Mouse (Mus musculus): ENCODE data around the gene Cadm3.

The Cadm3 gene

GRCm38 (mm10) chr1:173367356-173368046 is at the start of gene Cadm3:
TSS of gene Cadm3 (minus strand) at chr1:173367695.
- in situ Hi-C loops (cut with MboI; ENCODE audit: unreplicated experiment in 2 of 2), result no loop called here

GRCm38 (mm10) chr1:173414631-173415030 is 47.1 kb upstream of the Cadm3 start:
- in situ Hi-C loops (cut with MboI; ENCODE audit: unreplicated experiment in 2 of 2), result loop anchor here in 1 of 2 experiments (25.0 kb wide), 1 partner anchor 1377 kb away; the partner anchor contains the start of gene Vangl2

- in situ Hi-C loops (cut with MboI; ENCODE audit: unreplicated experiment in 2 of 2), result loop anchor here in 1 of 2 experiments (25.0 kb wide), 1 partner anchor 1375 kb away; the partner anchor contains the start of gene Vangl2
These were observed 44.4 kb upstream of the Cadm3 start for GRCm38 (mm10) chr1:173411863-173412262.

- in situ Hi-C loops (cut with MboI; ENCODE audit: unreplicated experiment in 2 of 2), result loop anchor here in 1 of 2 experiments (25.0 kb wide), 1 partner anchor 1372 kb away; the partner anchor contains the start of gene Vangl2
These were observed 41.6 kb upstream of the Cadm3 start for GRCm38 (mm10) chr1:173409066-173409465.

GRCm38 (mm10) chr1:173404696-173405309 is 37.3 kb upstream of the Cadm3 start:
- in situ Hi-C loops (cut with MboI; ENCODE audit: unreplicated experiment in 2 of 2), result loop anchor here in 1 of 2 experiments (5.0 to 25.0 kb wide), 3 partner anchors 913 to 1368 kb away; partner anchors contain the start of gene Vangl2

- in situ Hi-C loops (cut with MboI; ENCODE audit: unreplicated experiment in 2 of 2), result loop anchor here (5.0 to 25.0 kb wide), 5 partner anchors 64 to 1861 kb away; partner anchors contain the start of genes Ackr1 (in 1 of the 2) and Itln1 (in 1 of the 2)
These were observed 31.0 kb upstream of the Cadm3 start for GRCm38 (mm10) chr1:173398323-173398970.

- in situ Hi-C loops (cut with MboI; ENCODE audit: unreplicated experiment in 2 of 2), result loop anchor here (10.0 to 25.0 kb wide), 3 partner anchors 57 to 1854 kb away; partner anchors contain the start of genes Ackr1 (in 1 of the 2) and Itln1 (in 1 of the 2)
These were observed 24.3 kb upstream of the Cadm3 start for GRCm38 (mm10) chr1:173391754-173392153.

GRCm38 (mm10) chr1:173389901-173390401 is 22.5 kb upstream of the Cadm3 start:
- in situ Hi-C loops (cut with MboI; ENCODE audit: unreplicated experiment in 2 of 2), result loop anchor here (10.0 to 25.0 kb wide), 3 partner anchors 55 to 1853 kb away; partner anchors contain the start of genes Ackr1 (in 1 of the 2) and Itln1 (in 1 of the 2)

- in situ Hi-C loops (cut with MboI; ENCODE audit: unreplicated experiment in 2 of 2), result loop anchor here in 1 of 2 experiments (25.0 kb wide), 1 partner anchor 1852 kb away; the partner anchor contains the start of gene Itln1
These were observed 21.9 kb upstream of the Cadm3 start for GRCm38 (mm10) chr1:173389431-173389830.

- in situ Hi-C loops (cut with MboI; ENCODE audit: unreplicated experiment in 2 of 2), result loop anchor here in 1 of 2 experiments (25.0 kb wide), 1 partner anchor 1844 kb away; the partner anchor contains the start of gene Itln1
These were observed 13.9 kb upstream of the Cadm3 start for GRCm38 (mm10) chr1:173381436-173381835.

GRCm38 (mm10) chr1:173377380-173378112 is 10.1 kb upstream of the Cadm3 start:
- in situ Hi-C loops (cut with MboI; ENCODE audit: unreplicated experiment in 2 of 2), result loop anchor here in 1 of 2 experiments (25.0 kb wide), 1 partner anchor 1840 kb away; the partner anchor contains the start of gene Itln1

- in situ Hi-C loops (cut with MboI; ENCODE audit: unreplicated experiment in 2 of 2), result no loop called here
These were observed 6.5 kb upstream of the Cadm3 start for GRCm38 (mm10) chr1:173374020-173374419.

- in situ Hi-C loops (cut with MboI; ENCODE audit: unreplicated experiment in 2 of 2), result no loop called here
These were observed 4.1 kb upstream of the Cadm3 start for GRCm38 (mm10) chr1:173371586-173371985.

- in situ Hi-C loops (cut with MboI; ENCODE audit: unreplicated experiment in 2 of 2), result no loop called here
These were observed 3.0 kb upstream of the Cadm3 start for GRCm38 (mm10) chr1:173370456-173370855.

- in situ Hi-C loops (cut with MboI; ENCODE audit: unreplicated experiment in 2 of 2), result no loop called here
These were observed 2.1 kb upstream of the Cadm3 start for GRCm38 (mm10) chr1:173369611-173370010.

GRCm38 (mm10) chr1:173366701-173367355 is 667 bp downstream of the Cadm3 start:
- in situ Hi-C loops (cut with MboI; ENCODE audit: unreplicated experiment in 2 of 2), result no loop called here

- in situ Hi-C loops (cut with MboI; ENCODE audit: unreplicated experiment in 2 of 2), result no loop called here
These were observed 1.5 kb downstream of the Cadm3 start for GRCm38 (mm10) chr1:173365970-173366409.

- in situ Hi-C loops (cut with MboI; ENCODE audit: unreplicated experiment in 2 of 2), result no loop called here
These were observed 3.2 kb downstream of the Cadm3 start for GRCm38 (mm10) chr1:173364125-173364800.
